ENCODE assay signal across 22 mouse cellular contexts in the genomic region with DNA sequence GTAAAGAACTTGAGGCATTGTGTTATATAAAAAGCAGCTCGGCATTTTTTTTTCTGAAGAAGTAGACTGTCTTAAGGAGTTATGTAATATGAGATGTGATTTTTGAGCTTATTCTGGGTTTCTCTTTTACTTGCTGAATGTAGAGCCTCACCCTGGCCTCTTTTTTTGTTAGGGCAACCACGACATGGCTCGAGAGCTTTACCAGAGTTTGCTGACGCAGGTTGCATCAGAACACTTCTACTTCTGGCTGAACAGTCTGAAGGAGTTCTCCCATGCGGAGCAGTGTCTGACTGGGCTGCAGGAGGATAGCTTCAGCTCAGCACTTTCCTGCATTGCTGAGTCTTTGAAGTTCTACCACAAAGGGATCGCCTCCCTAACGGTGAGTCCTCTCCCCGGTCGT. TPM values are rescaled to one million over a fixed set of nuclear protein-coding genes. Genes with fewer than 3 reads are reported as not detected.
DNase-seq lines count a peak whose midpoint lies in the region; ATAC-seq and TF ChIP-seq lines count a peak whose summit lies in the region.
"Had no signal": no experiment of that assay in that cellular context is flagged by ENCODE, and none has a peak within 500 bp of the region (broad histone marks: within the 10 kb centered on the region; RNA-seq: fewer than 3 reads in every experiment).

No protein-coding gene starts in this region.

- no peak for DNase-seq in frontal cortex, postnatal 10 days (ENCODE audit: low spot score in 2 of 2)
- DNase-seq in left cerebral cortex, adult 2 months (ENCODE audit: extremely low spot score in 1 of 2, low spot score in 2 of 2) = no peak
- no peak for DNase-seq in left cerebral cortex, adult 11 months (ENCODE audit: low spot score)
- peak; percentile 30 for DNase-seq in right cerebral cortex, postnatal 25 days
- no peak for DNase-seq in right cerebral cortex, postnatal 4 days
- peak; percentile 72 for DNase-seq in telencephalon, adult 2 months (ENCODE audit: low read depth, low spot score)
- DNase-seq in gastrocnemius, postnatal 14 days = no peak
- DNase-seq: adrenal gland, postnatal 10 days; B cell, adult 2 months; cerebellum, adult 18-20 months; cerebellum, adult 9-11 months; embryo, embryonic 11 days; gastrocnemius, postnatal 10 days had no signal

- intact Hi-C loops in left cerebral cortex, adult 2 months (cut with DNase I) = loop anchor here (1.0 to 2.0 kb wide), 2 partner anchors 106 to 341 kb away; partner anchors contain the start of gene Lpgat1
- intact Hi-C loops in gastrocnemius, postnatal 14 days (cut with DNase I; ENCODE audit: low total_unique reads) = no loop called here

- peak; percentile 48 for ATAC-seq in frontal cortex, adult (ENCODE audit: low TSS enrichment)
- ATAC-seq: CD4-positive, CD25-positive, alpha-beta regulatory T cell, adult 4 months; forebrain, embryonic 14.5 days had no signal

- TF ChIP-seq CTCF in left cerebral cortex, adult 2 months (IDR thresholded peaks at IDR 0.05) = no peak

- H3K4me3 ChIP-seq in left cerebral cortex, adult 2 months = peak overlapping the region; percentile 13
- H3K4me3 ChIP-seq: embryonic facial prominence, embryonic 15.5 days; erythroblast, embryonic 14.5 days; forebrain, embryonic 10.5 days; heart, embryonic 12.5 days; hindbrain, embryonic 10.5 days had no signal

- H3K27ac ChIP-seq in left cerebral cortex, adult 2 months = peak overlapping the region; percentile 83
- H3K27ac ChIP-seq: embryonic facial prominence, embryonic 15.5 days; forebrain, embryonic 10.5 days; hindbrain, embryonic 10.5 days; hindbrain, embryonic 14.5 days had no signal

RNA-seq across cellular contexts. Expression of gene Ints7, which starts 36.2 kb away (rescaled TPM):
- 10 to 100 TPM; 32.7 to 34.9 TPM for total RNA-seq in left cerebral cortex, adult 2 months (2021)
- 10 to 100 TPM; 10.1 TPM for total RNA-seq in gastrocnemius, postnatal 14 days (2021)

RNA-seq across cellular contexts. Expression of gene Dtl, which starts 36.3 kb away (rescaled TPM):
- total RNA-seq in left cerebral cortex, adult 2 months (2021) = 1 to 10 TPM; 6.9 to 8.1 TPM
- total RNA-seq in gastrocnemius, postnatal 14 days (2021) = 1 to 10 TPM in 1 of 2 experiments, under 1 TPM in 1; 1.00 to 2.0 TPM

Comparison
In these comparisons a context has a peak if more than half of its experiments do, and no peak if none do; other contexts are left out.
1. DNase-seq: peak in right cerebral cortex, postnatal 25 days (single experiment) and telencephalon, adult 2 months (single experiment); none in frontal cortex, postnatal 10 days (0 of 2), left cerebral cortex, adult 2 months (0 of 2), left cerebral cortex, adult 11 months (single experiment), right cerebral cortex, postnatal 4 days (single experiment) and gastrocnemius, postnatal 14 days (single experiment).